Mouse (Mus musculus) gonadal fat pad, adult 2 months (tissue): ENCODE measurements at regions not wholly inside any gene's neighbourhood (a gene's known extent, or its start where the extent isn't known, plus 50 kb on each side); places are given as distances from the start of the nearest gene placed in this dataset.

Experiments used
- DNase-seq: peaks from one replicate; pipeline ENCODE4 v3.0.0-alpha.2; 2012; ENCODE audit warnings: low read depth

DNA sequence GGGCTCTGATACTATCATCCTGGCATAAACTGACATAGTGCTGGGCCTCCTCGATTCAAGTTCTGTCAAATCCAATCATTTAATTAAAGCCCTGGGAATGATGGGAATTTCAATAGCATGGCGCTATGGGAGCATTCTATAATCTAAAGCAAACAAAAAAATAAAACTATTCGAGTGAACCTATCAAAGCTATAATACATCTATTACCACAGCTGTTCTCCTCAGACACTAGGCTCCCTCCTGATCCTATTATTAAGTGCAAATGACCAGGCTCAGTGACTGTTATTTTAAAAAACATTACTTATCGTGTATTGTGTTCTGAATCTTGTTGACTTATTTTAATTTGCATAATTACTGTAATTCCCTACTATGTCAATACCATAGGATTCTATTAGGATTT is 563.7 kb upstream of the Acvr2a start:
- no peak for DNase-seq

DNA sequence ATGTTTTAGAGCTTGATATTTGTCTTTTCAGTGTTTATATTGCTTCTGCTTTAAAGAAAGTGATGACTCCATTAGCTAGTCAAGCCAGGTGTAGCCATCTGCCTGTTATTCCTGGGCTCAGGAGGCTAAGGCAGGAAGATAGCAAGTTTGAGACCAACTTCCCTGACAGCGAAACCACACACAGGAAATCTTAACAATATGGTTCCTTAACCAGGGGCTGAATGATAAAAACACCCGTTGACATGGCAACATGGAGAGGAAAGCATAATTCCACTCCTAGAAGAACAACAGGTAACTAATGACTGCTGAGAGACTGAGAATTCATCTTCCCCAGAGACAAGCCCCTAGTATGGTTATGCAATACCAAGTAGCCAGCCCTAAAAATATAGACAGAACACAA is 553.6 kb upstream of the Acvr2a start:
- DNase-seq: no peak
